Mouse (Mus musculus) heart, postnatal 0 days (tissue): ENCODE data around the gene Strbp. TPM values are rescaled to one million over a fixed set of nuclear protein-coding genes. Genes with fewer than 3 reads are reported as not detected.
"Not testable (repeated sequence)": the region's sequence is repeated elsewhere in the genome, so short reads cannot be mapped to it uniquely, and the experiment has no call there.

Experiments used
- ATAC-seq: fragments of 200-750 bp; cut with Nextera tagmentation; 2 replicates; pipeline ENCODE4 v1.8.0; 2017; ENCODE audit warnings: low read depth, moderate number of reproducible peaks, moderate library complexity; ENCODE audit not compliant: insufficient read depth
- DNase-seq: peaks from one replicate; pipeline ENCODE4 v3.0.0-alpha.2; 2016; ENCODE audit warnings: low spot score
- H3K27ac ChIP-seq: fragments of 300-500 bp; sonication (generic); 2 replicates; pipeline ENCODE4 v1.5.1; 2014; ENCODE audit warnings: low read depth, mild to moderate bottlenecking
- H3K27me3 ChIP-seq: fragments of 300-500 bp; sonication (generic); 2 replicates; pipeline ENCODE4 v1.6.1; 2014; ENCODE audit warnings: low read length, mixed read lengths; ENCODE audit not compliant: control insufficient read depth, insufficient read depth
- H3K36me3 ChIP-seq: fragments of 300-500 bp; sonication (generic); replicated peaks from 2 replicates; pipeline ENCODE4 v1.6.1; 2014; ENCODE audit warnings: low read length, mixed read lengths; ENCODE audit not compliant: control insufficient read depth, insufficient read depth
- H3K4me1 ChIP-seq: fragments of 300-500 bp; sonication (generic); 2 replicates; pipeline ENCODE4 v1.6.1; 2014; ENCODE audit warnings: antibody characterized with exemption; ENCODE audit not compliant: control insufficient read depth, insufficient read depth
- H3K4me2 ChIP-seq: fragments of 300-500 bp; sonication (generic); 2 replicates; pipeline ENCODE4 v1.6.1; 2014; ENCODE audit warnings: low read depth, mild to moderate bottlenecking, low read length, moderate library complexity
- H3K4me3 ChIP-seq: fragments of 300-500 bp; sonication (generic); 2 replicates; pipeline ENCODE4 v1.5.1; 2014; ENCODE audit warnings: low read depth, low read length
- H3K9ac ChIP-seq: fragments of 300-500 bp; sonication (generic); replicated peaks from 2 replicates; pipeline ENCODE4 v1.6.1; 2014; ENCODE audit warnings: low read depth, low read length, mixed read lengths
- H3K9me3 ChIP-seq: fragments of 300-500 bp; sonication (generic); replicated peaks from 2 replicates; pipeline ENCODE4 v1.6.1; 2016; ENCODE audit warnings: low read length; ENCODE audit not compliant: control insufficient read depth
- CTCF ChIP-seq: IDR thresholded peaks from 2 replicates; pipeline ENCODE4 v1.5.1; 2016; ENCODE audit warnings: antibody characterized with exemption, control low read depth, low read depth
- EP300 ChIP-seq: IDR thresholded peaks from 2 replicates; pipeline ENCODE4 v1.6.1; 2016; ENCODE audit warnings: antibody characterized with exemption, low read depth
- WGBS: fragments of 180-500 bp; shearing (Covaris S2); extraction: QIAGEN DNeasy Blood & Tissue Kit; methylation state at CpG from one replicate; pipeline ENCODE4 v1.1.7; 2014; 5-methylcytosine and 5-hydroxymethylcytosine counted together
- polyA plus RNA-seq: library from polyadenylated mRNA; unstranded; fragments of >200 nt; fragmentation: Nextera tagmentation; extraction: Ambion mirVana; gene quantifications from 2 replicates; pipeline ENCODE4 v1.2.1, GENCODE M21; 2015
- total RNA-seq: library from RNA; depleted of rRNA; stranded (reverse); fragments of >200 nt; gene quantifications from 2 replicates; pipeline ENCODE4 v1.2.3, GENCODE M21; 2014; ENCODE audit warnings: low replicate concordance

Gene Strbp
- total and polyA plus RNA-seq, 2 experiments from 2014 or later = 6.7 to 11.5 TPM

DNA sequence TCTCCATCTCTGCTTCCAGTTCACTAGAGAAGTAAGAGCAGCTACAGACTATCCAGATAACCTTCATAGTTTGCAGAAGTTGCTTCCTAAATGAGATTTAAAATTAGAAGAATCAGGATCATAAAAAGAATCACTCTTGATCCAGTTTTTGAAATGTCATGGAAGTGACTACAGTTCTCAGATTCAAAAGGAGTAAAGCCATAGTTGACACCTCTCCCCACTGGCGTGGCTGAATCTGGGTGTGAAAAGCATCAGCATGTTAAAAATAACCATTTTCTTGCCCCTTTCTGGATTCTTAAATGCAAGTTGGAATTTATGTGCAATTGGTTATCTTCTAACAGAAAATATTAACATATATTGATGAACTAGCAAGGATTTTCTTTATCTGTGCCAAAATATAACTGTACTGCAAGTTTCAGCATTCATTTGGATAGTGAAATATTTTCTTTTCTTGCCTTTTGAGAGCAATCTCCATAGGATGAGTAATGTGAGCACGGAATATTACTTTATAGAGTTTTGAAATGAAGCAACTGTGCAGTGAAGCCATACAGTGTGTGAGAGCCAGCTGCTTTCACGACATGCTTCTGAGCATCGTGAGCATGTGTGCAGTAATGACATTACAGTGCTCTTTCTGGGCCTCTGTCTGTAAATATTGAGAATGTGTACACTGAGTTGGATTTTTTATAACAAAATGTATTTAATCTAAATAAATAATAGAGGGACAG, 184.9 kb downstream of the Strbp start:
- Histone ChIP-seq H3K36me3 (peaks cover 12% of the 10 kb centered on the region), H3K4me2 (no peak overlapping the region), H3K4me1 (no peaks in the 10 kb centered on the region; the same call in 1 of the 2 replicates), H3K9me3 (no peaks in the 10 kb centered on the region), H3K4me3 (no peak overlapping the region), H3K27me3 (no peaks in the 10 kb centered on the region), H3K27ac (no peak overlapping the region), H3K9ac (no peak overlapping the region)
- no peak for ATAC-seq
- WGBS = 82% methylated on average over 4 of the region's 4 CpGs
- no peak for TF ChIP-seq EP300
- TF ChIP-seq CTCF = no peak
- no peak for DNase-seq

- WGBS = 28% methylated on average over 4 of the region's 4 CpGs
- Histone ChIP-seq H3K27me3 (no peaks in the 10 kb centered on the region), H3K4me2 (peak overlapping the region; percentile 9; the same call in 1 of the 2 replicates), H3K4me3 (no peak overlapping the region), H3K27ac (no peak overlapping the region), H3K36me3 (peaks cover 24% of the 10 kb centered on the region), H3K9ac (no peak overlapping the region), H3K4me1 (no peaks in the 10 kb centered on the region; the same call in 1 of the 2 replicates), H3K9me3 (no peaks in the 10 kb centered on the region)
- no peak for DNase-seq
- ATAC-seq = no peak
- TF ChIP-seq EP300 = no peak
- peak; percentile 12; the same call in 1 of the 2 replicates for TF ChIP-seq CTCF
These were observed 186.7 kb downstream of the Strbp start for GRCm38 (mm10) chr2:37516922-37517462.

DNA sequence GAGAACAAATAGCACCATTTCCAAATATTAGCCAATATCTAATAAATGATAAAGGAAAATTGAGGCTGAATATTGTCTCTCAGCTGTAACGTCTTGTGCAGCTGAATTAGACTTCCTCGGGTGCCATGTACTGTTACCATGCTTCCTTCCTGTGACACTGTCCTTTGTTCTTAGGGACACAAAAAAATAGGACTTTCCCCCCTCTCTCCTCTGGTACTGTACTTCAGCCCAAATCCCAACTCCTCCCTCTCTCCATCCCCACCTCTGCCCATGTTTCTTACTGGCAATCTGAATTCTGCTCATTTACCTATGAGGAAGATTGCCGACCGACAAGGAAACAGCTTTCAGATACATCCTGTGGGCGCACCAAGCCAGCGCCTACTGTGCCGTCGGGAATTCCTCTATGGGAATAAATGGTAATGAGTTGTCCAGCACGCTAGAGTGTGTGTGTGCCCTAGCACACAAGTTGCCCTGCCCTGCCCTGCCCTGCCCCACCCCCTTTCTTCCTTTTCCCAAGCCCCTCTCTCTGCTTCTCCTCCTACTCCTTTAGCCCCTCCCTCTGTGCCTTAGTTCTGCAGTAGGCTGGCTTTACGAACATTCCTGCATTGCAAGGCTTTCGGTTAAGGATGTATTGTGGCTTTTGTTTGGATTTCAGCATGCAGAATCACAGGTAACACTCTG, 187.5 kb downstream of the Strbp start, which contains the start of gene Gpr21:
TSS of gene Gpr21 (plus strand) at position 303 of the 681 bp plus-strand sequence.
- TF ChIP-seq EP300 (no peak), CTCF (no peak)
- Histone ChIP-seq H3K4me2 (peak within 1 kb of the TSS; percentile 32), H3K36me3 (peaks cover 30% of the 10 kb centered on the region), H3K9me3 (no peaks in the 10 kb centered on the region), H3K27ac (no peak within 1 kb of the TSS), H3K4me1 (no peaks in the 10 kb centered on the region; the same call in 1 of the 2 replicates), H3K4me3 (peak within 1 kb of the TSS; percentile 17; the same call in 1 of the 2 replicates), H3K27me3 (no peaks in the 10 kb centered on the region), H3K9ac (no peak within 1 kb of the TSS)
- DNase-seq (no peak), ATAC-seq (peak; percentile 27; the same call in 1 of the 2 replicates)
- WGBS = 26% methylated on average over 11 of the region's 11 CpGs

GRCm38 (mm10) chr2:37511134-37511901, 192.3 kb downstream of the Strbp start:
- Histone ChIP-seq H3K9me3 (no peaks in the 10 kb centered on the region), H3K9ac (no peak overlapping the region), H3K4me1 (no peaks in the 10 kb centered on the region; the same call in 1 of the 2 replicates), H3K36me3 (peaks cover 33% of the 10 kb centered on the region), H3K4me2 (no peak overlapping the region), H3K4me3 (no peak overlapping the region), H3K27ac (no peak overlapping the region), H3K27me3 (no peaks in the 10 kb centered on the region)
- ATAC-seq (no peak), DNase-seq (no peak)
- TF ChIP-seq EP300 (no peak), CTCF (no peak)
- 85% methylated on average over 4 of the region's 4 CpGs for WGBS

DNA sequence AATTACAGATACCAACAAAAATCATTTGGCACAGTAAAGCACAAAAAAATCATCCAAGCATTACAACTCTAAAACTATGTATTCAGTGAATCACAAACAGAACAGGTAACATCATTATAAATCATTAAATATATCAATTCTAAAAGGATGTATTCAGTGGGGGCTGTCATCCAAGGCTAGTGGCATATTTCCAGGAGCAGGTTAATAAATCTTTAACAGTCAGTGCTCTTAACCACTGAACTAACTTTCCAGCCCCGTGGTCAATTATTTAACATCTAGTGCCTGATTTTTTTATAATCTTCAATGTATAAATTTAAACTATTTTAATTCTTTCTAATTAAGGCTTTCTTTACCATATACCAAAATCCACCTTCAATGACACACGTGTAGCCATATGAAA, 197.8 kb downstream of the Strbp start:
- not testable (repeated sequence) for ATAC-seq, H3K27me3 ChIP-seq, H3K9me3 ChIP-seq, H3K4me2 ChIP-seq, H3K9ac ChIP-seq, H3K27ac ChIP-seq, H3K4me1 ChIP-seq, H3K4me3 ChIP-seq, DNase-seq
- WGBS = 90% methylated on average over 2 of the region's 2 CpGs
- H3K36me3 ChIP-seq = peaks cover 41% of the 10 kb centered on the region
